Mouse (Mus musculus) cerebellum, adult 2 months (tissue): ENCODE measurements around the gene Lmo7.

Experiments used
- CTCF ChIP-seq: fragments of 200-500 bp; IDR thresholded peaks from 2 replicates; pipeline ENCODE4 v1.5.1; 2011; ENCODE audit warnings: low read depth, mild to moderate bottlenecking, control low read depth, low read length, moderate library complexity, borderline replicate concordance; ENCODE audit not compliant: insufficient read depth
- POLR2A ChIP-seq: fragments of 200-500 bp; IDR thresholded peaks from 2 replicates; pipeline ENCODE4 v1.6.1; 2011; ENCODE audit warnings: low read length, control low read depth, borderline replicate concordance; ENCODE audit not compliant: insufficient read depth

DNA sequence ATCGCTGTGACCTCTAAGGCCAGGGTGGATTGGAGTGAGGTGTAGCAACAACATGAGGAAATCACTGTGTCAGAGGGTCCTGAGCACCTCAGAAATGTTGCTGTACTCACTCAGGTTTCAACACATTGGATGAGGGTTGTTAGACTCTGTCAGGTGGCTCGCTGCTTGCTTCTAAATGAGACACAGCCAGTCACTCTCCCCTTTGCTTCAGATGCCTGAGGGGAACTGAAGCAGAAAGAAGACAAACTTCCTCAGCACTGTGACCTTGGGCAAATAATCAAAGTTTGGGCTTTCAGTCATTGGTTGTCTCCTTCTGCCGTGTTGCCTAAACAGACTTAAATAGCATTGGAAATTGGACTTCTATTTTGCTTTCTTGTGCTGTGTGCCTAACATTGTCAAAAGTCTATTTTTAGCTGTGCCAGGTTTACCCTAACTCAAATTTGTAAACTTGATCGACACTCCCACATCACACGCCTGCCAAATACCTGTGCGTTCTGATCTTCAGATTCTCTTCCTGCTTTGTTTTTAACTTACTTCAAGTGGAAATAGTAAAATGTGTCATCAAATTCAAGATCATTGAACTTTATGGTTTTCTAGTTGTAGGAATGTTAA, 122.9 kb downstream of the Lmo7 start:
- TF ChIP-seq CTCF = no peak
- no peak for TF ChIP-seq POLR2A
